Mouse (Mus musculus) heart, embryonic 11.5 days (tissue): Measurements from ENCODE around the gene Nkx2-5. TPM values are rescaled to one million over a fixed set of nuclear protein-coding genes. Genes with fewer than 3 reads are reported as not detected.
A peak's percentile ranks its signal among the peaks of the same experiment; 100 is the strongest.

ENCODE experiments used
- ATAC-seq: fragments of 200-750 bp; cut with Nextera tagmentation; replicated peaks from 2 replicates; pipeline ENCODE4 v1.8.0; 2017; ENCODE audit warnings: moderate library complexity; ENCODE audit not compliant: insufficient number of reproducible peaks, low FRiP score, low TSS enrichment
- H3K27ac ChIP-seq: fragments of 300-500 bp; sonication (generic); 2 replicates; pipeline ENCODE4 v1.5.1; 2014; ENCODE audit warnings: mild to moderate bottlenecking, low read depth, low read length
- H3K27me3 ChIP-seq: fragments of 300-500 bp; sonication (generic); 2 replicates; pipeline ENCODE4 v1.6.1; 2014; ENCODE audit warnings: mild to moderate bottlenecking, low read length, mixed read lengths; ENCODE audit not compliant: control insufficient read depth, insufficient read depth
- H3K36me3 ChIP-seq: fragments of 300-500 bp; sonication (generic); 2 replicates; pipeline ENCODE4 v1.6.1; 2014; ENCODE audit warnings: mild to moderate bottlenecking, low read length, moderate library complexity, mixed read lengths; ENCODE audit not compliant: control insufficient read depth, insufficient read depth
- H3K4me1 ChIP-seq: fragments of 300-500 bp; sonication (generic); 2 replicates; pipeline ENCODE4 v1.6.1; 2014; ENCODE audit warnings: low read length; ENCODE audit not compliant: control insufficient read depth, insufficient read depth
- H3K4me2 ChIP-seq: fragments of 300-500 bp; sonication (generic); 2 replicates; pipeline ENCODE4 v1.6.1; 2014; ENCODE audit warnings: mild to moderate bottlenecking, moderate library complexity
- H3K4me3 ChIP-seq: fragments of 300-500 bp; sonication (generic); 2 replicates; pipeline ENCODE4 v1.5.1; 2014; ENCODE audit warnings: low read depth, low read length
- H3K9ac ChIP-seq: fragments of 300-500 bp; sonication (generic); 2 replicates; pipeline ENCODE4 v1.6.1; 2014; ENCODE audit warnings: mild to moderate bottlenecking, low read depth, low read length, moderate library complexity
- H3K9me3 ChIP-seq: fragments of 300-500 bp; sonication (generic); replicated peaks from 2 replicates; pipeline ENCODE4 v1.6.1; 2016; ENCODE audit warnings: low read length; ENCODE audit not compliant: control insufficient read depth
- WGBS: fragments of 180-500 bp; shearing (Covaris S2); extraction: QIAGEN DNeasy Blood & Tissue Kit; methylation state at CpG from one replicate; pipeline ENCODE4 v1.1.7; 2014; ENCODE audit not compliant: insufficient replicate concordance; 5-methylcytosine and 5-hydroxymethylcytosine counted together
- polyA plus RNA-seq: library from polyadenylated mRNA; unstranded; fragments of >200 nt; fragmentation: Nextera tagmentation; extraction: Ambion mirVana; gene quantifications from 2 replicates; pipeline ENCODE4 v1.2.1, GENCODE M21; 2014

The Nkx2-5 gene
- polyA plus RNA-seq: 157 and 159 TPM in 2 replicates

DNA sequence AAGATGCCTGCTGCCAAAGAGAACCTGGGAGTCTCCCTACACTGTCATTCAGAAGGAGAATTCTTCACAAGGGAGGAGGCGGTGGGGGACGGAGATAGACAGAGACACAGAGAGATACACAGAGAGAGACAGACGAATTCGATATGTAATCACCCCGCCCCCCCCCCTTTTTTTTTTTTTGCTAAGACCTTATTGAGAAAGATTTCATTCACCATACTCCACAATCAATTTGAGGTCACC lies at the start of gene Nkx2-5:
Gene Nkx2-5 (minus strand): TSS at position 101 of the 240 bp plus-strand sequence.
- Histone ChIP-seq H3K9ac (peak within 1 kb of the TSS; percentile 77), H3K27me3 (peaks cover 56% of the 10 kb centered on the region), H3K4me2 (peak within 1 kb of the TSS; percentile 64), H3K4me1 (peaks cover 3% of the 10 kb centered on the region; the same call in 1 of the 2 replicates), H3K27ac (peak within 1 kb of the TSS; percentile 95), H3K36me3 (no peaks in the 10 kb centered on the region), H3K9me3 (no peaks in the 10 kb centered on the region), H3K4me3 (peak within 1 kb of the TSS; percentile 77)
- ATAC-seq: no peak
- WGBS: 6% methylated on average over 5 of the region's 5 CpGs

DNA sequence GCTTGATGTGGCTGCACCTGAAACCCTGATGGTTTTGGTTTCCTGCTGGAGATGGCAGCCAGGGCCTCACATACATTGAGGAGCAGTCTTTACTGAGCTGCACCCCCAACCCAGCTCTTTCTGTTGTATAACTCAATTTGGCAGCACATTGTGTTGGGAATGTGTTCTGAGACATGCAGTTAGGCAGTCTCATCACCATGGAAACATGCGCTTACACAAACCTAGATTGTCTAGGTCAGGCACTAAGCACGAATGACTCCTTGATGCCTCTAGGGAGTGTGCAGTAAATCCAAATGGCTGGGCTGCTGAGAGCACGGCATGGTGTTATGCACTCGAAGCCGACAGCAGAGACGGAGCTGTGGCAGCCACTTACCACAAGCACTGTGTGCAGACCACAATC lies 49.5 kb upstream of the Nkx2-5 start:
- 74% methylated on average over 6 of the region's 6 CpGs for WGBS
- Histone ChIP-seq H3K9me3 (no peaks in the 10 kb centered on the region), H3K27me3 (no peaks in the 10 kb centered on the region), H3K4me2 (no peak overlapping the region), H3K9ac (no peak overlapping the region), H3K36me3 (no peaks in the 10 kb centered on the region), H3K27ac (no peak overlapping the region), H3K4me3 (no peak overlapping the region), H3K4me1 (peaks cover 31% of the 10 kb centered on the region)
- no peak for ATAC-seq

DNA sequence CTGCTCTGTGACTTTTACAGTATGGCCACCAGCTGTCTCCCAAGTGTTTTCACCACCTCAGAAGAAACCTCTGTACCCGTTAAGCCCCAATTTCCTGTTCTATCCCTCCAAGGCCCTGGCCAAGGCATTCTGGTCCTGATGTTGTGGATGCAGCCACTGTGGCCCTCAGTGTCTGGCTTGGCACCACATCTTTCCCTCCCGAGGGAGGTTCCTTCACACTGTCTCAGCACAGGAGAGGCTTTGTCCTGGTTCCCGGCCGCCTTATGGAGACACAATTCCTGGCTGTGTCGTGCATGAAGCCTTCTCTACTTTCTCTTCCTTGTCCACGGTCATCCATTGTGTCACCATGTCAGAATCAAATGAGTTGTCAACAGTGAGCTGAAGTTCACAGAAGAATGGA lies 48.7 kb upstream of the Nkx2-5 start:
- 38% methylated on average over 6 of the region's 6 CpGs for WGBS
- peaks cover 31% of the 10 kb centered on the region for H3K4me1 ChIP-seq
- H3K4me2 ChIP-seq: no peak overlapping the region
- no peaks in the 10 kb centered on the region for H3K27me3 ChIP-seq
- no peaks in the 10 kb centered on the region for H3K9me3 ChIP-seq
- H3K36me3 ChIP-seq: no peaks in the 10 kb centered on the region
- H3K4me3 ChIP-seq: no peak overlapping the region
- no peak overlapping the region for H3K9ac ChIP-seq
- peak overlapping the region; percentile 89 for H3K27ac ChIP-seq
- ATAC-seq: no peak

DNA sequence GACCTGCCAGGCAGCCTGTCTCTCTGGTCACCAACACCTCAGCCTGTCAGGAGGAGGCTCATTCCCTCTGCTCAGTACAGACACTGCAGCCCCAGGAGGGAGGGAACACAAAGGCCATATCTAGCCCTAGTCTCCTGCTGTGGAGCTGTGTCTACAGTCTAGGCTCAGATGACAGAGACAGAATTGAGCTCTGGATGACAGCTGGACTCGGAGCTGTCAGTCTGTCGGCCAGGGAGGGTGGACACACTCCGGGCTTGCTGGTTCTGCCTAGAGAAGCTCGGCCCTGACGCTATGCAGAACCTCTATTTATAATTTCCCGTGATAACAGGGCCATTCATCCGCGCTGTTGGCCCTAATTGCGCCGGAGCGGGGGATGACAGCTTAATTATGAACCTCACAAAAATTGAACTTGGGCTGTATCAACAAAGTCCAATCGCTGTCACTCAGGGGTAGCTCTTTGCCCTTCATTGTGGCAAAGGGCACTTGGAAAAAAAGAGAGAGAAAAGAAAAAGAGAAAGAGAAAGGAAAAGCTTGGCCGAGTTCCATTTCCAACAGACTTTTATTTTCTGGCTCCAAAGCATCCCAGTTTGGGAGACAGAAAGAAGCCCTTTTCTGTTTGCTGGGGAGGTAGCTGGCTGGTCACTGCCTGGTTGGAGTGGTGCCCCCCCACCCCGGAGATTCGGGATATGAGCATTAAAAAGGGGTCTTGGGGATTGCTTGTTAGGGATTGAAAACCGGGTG lies 48.0 kb upstream of the Nkx2-5 start:
- H3K36me3 ChIP-seq: no peaks in the 10 kb centered on the region
- H3K9ac ChIP-seq: peak overlapping the region; percentile 56; the same call in 1 of the 2 replicates
- peak; percentile 78 for ATAC-seq
- no peaks in the 10 kb centered on the region for H3K9me3 ChIP-seq
- H3K4me3 ChIP-seq: 0 out of 2 replicates have a peak overlapping the region, but pooled peaks have one; percentile 4
- H3K4me1 ChIP-seq: peaks cover 38% of the 10 kb centered on the region
- H3K4me2 ChIP-seq: peak overlapping the region; percentile 52
- H3K27me3 ChIP-seq: no peaks in the 10 kb centered on the region
- 23% methylated on average over 16 of the region's 16 CpGs for WGBS
- H3K27ac ChIP-seq: peak overlapping the region; percentile 89

DNA sequence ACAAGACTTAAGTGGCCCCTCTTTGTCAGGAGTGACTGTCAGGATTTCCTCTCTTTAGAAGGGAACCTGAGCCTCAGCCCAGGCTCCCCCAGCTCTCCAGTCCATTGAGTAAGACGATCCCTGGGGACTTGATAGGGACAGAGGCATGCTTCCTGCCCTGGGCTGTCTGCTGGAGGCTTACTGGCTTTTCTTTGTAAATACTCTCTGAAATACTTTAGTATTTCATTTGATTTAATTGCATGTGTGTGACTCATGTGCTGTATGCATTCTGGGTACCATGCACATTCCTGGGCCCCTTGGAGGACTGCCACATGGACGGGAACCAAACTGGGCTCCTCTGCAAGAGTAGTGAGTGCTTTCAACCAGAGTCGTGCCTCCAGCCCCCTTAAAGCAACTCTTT lies 43.1 kb upstream of the Nkx2-5 start:
- no peaks in the 10 kb centered on the region for H3K9me3 ChIP-seq
- no peaks in the 10 kb centered on the region for H3K36me3 ChIP-seq
- H3K4me3 ChIP-seq: no peak overlapping the region
- H3K27me3 ChIP-seq: no peaks in the 10 kb centered on the region
- no peak overlapping the region for H3K27ac ChIP-seq
- H3K4me1 ChIP-seq: peaks cover 51% of the 10 kb centered on the region
- WGBS: 13% methylated on average over 3 of the region's 3 CpGs
- ATAC-seq: no peak
- no peak overlapping the region for H3K4me2 ChIP-seq
- H3K9ac ChIP-seq: no peak overlapping the region

DNA sequence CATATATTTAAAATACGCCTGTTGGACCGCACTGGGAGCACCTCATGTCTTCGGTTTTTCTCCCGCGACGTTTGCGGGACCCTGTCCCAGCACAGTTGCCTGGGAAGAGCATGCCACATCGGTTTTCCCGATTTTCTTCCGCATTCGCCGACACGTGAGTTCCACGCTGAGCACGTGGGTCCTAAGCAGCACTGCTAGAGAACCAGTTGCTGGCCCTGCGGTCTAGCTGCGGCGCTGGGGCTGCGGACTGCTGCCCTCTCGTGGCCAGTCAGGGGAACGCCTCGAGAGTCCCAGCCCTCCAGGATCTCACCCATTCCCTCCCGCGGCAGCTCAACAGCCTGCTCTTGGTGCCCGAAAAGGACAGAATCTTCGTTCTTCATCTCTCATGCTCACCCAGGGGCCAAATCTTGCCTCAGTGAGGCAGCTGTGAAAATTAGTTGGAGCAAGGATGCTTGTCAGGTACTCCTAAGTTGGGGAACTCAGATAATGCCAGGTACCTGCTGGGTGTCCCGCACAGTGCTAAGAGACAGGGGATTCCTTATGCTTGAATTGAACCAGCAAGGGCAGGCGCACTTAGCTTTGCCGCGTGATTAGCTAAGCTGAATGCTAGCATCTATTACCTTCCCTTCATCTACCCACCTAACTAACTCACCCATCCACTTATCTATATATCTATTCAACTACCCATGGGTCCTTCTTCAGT lies 41.4 kb upstream of the Nkx2-5 start:
- Histone ChIP-seq H3K9me3 (no peaks in the 10 kb centered on the region), H3K36me3 (no peaks in the 10 kb centered on the region), H3K9ac (peak overlapping the region; percentile 69), H3K4me1 (peaks cover 36% of the 10 kb centered on the region), H3K27ac (no peak overlapping the region), H3K27me3 (no peaks in the 10 kb centered on the region), H3K4me3 (peak overlapping the region; percentile 44), H3K4me2 (peak overlapping the region; percentile 79)
- ATAC-seq: 0 out of 2 replicates have a peak, but pooled peaks have one; percentile 19
- WGBS: 10% methylated on average over 30 of the region's 30 CpGs

DNA sequence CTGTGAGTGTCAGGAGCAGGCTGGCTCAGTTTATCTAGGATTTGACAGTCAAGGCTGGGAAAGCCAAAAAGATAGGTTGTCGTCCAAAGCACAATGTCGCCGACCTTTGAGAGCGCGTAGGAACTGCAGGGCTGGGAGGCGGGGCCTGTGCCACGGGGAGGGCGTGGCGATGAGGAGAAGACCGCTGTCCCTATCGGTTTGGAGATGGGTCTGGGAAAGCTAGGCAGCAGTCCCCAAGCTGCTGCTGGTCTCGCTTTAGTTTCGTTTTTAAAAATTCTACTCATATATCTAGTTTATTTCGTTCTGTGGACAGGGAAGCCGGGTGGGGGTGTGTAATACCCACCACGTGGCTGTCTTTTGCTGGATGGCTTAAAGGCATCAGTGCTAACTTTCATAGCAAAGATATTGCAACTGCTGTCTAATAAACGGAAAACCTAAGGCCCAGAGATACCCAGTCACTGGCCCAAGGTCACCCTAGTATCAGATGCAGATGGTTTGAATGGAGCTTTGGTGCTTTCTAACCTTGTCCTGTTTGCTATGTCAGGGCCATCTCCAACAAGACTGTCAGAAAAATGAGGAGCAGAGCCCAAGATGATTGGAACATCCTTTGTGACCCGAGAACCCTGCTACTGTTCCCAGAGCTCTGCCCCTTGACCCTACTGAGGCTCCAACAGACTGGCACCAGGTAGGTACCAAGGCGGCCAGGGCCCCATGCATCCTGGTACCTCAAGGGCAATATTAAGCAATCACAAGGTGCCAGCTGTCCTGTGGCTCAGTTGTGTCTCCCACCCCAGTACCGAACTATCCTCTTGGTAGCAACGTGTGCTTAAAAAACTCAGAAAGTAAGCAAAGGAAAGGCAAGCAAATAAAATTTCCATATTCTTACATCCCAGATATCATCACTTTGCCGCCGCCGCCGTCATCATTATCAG lies 40.5 kb upstream of the Nkx2-5 start:
- Histone ChIP-seq H3K9ac (peak overlapping the region; percentile 69), H3K4me2 (peak overlapping the region; percentile 79), H3K9me3 (no peaks in the 10 kb centered on the region; the same call in 1 of the 2 replicates), H3K4me3 (peak overlapping the region; percentile 44), H3K4me1 (peaks cover 36% of the 10 kb centered on the region), H3K36me3 (no peaks in the 10 kb centered on the region), H3K27me3 (no peaks in the 10 kb centered on the region), H3K27ac (peak overlapping the region; percentile 82)
- WGBS: 19% methylated on average over 25 of the region's 25 CpGs
- peak; percentile 71 for ATAC-seq

DNA sequence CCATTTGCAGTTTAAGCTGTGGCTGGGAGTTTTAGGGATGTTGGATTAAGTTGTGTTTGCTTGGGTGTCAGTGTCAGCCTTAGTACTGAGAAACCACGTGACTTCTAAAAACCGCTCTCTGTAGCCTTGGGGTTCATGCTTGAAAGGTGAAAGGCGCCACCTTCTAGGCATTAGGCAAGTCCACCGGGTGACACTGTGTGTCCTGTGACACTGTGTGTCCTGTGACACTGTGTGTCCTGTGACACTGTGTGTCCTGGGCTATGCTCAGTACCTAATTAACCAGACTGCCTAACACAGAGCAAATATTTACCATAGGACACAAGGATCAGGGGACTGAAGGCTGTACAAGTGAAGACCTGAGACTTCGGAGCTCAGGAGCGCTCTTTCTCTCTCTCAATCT lies 38.8 kb upstream of the Nkx2-5 start:
- no peak for ATAC-seq
- H3K4me3 ChIP-seq: no peak overlapping the region
- no peak overlapping the region for H3K27ac ChIP-seq
- 77% methylated on average over 6 of the region's 6 CpGs for WGBS
- H3K9ac ChIP-seq: no peak overlapping the region
- H3K9me3 ChIP-seq: no peaks in the 10 kb centered on the region; the same call in 1 of the 2 replicates
- peaks cover 36% of the 10 kb centered on the region for H3K4me1 ChIP-seq
- H3K4me2 ChIP-seq: no peak overlapping the region
- H3K36me3 ChIP-seq: no peaks in the 10 kb centered on the region
- no peaks in the 10 kb centered on the region for H3K27me3 ChIP-seq
